Mouse (Mus musculus): ENCODE measurements at regions not wholly inside any gene's neighbourhood (a gene's known extent, or its start where the extent isn't known, plus 50 kb on each side); places are given as distances from the start of the nearest gene placed in this dataset.

GRCm38 (mm10) chr13:97372348-97372747 is 131.4 kb downstream of the Enc1 start:
- TF ChIP-seq CTCF (IDR thresholded peaks at IDR 0.05; ENCODE audit: borderline replicate concordance, insufficient read depth, low read length) = no peak
- TF ChIP-seq POLR2A (IDR thresholded peaks at IDR 0.05; ENCODE audit: low read depth, low read length) = no peak
